Mouse (Mus musculus): ENCODE data around the gene Napsa. TPM values are rescaled to one million over a fixed set of nuclear protein-coding genes. Genes with fewer than 3 reads are reported as not detected.

Gene Napsa
- total RNA-seq, 2 experiments from 2014 or later, result 0.30 TPM; not detected in 1

DNA sequence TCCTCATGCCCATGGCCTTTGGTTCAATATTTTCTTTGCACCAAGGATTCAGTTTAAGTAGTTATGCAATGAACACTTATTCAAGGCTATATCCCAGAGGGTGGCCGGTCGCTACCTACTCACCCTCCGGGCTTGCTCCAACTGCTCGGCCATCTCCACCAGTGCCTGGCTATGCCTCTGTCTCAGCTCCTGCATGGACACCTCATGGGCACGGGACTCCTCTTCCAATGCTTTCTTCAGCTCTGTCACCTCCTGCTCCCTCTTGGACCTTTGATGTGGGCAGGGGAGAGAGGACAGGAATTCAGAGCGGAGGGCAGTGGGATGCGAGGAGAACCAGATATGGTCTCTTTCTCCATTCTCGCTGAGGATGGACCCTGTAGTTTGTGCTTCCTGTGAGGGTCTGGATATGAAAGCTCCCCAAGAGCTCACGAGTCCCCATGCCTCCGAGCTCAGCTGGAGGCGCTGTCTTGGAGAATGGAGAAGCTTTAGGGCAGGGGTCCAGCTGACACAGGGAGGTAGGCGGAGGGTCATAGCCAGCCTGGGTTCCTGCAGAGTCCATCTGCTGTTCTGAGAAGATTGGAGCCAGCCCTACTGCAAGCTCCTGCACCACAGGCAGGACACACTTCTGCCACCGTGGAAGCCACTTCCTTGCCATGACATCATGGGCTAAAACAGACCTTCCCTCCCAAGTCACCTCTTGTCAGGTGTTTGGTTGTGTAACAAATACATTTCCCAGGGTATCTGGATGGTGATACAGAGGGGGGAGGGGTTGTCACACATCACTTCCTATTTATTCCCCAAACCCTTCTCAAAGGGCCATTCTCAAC lies 53.3 kb downstream of the Napsa start:
- no peak for DNase-seq (ENCODE audit: low spot score in 2 of 2)

DNA sequence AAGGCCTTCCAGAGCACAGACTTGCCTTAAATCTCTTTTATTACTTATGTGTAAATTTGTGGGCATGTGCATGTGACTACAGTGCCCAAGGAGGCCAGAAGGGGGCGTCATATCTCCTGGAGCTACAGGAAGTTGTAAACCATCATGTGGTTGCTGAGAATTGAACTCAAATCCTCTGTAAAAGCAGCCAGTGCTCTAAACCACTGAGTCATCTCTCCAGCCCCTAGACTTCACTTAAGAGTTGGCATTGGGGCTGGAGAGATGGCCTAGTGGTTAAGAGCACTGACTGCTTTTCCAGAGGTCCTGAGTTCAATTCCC lies 53.8 kb downstream of the Napsa start:
- no peak for DNase-seq (ENCODE audit: low spot score in 2 of 2)

DNA sequence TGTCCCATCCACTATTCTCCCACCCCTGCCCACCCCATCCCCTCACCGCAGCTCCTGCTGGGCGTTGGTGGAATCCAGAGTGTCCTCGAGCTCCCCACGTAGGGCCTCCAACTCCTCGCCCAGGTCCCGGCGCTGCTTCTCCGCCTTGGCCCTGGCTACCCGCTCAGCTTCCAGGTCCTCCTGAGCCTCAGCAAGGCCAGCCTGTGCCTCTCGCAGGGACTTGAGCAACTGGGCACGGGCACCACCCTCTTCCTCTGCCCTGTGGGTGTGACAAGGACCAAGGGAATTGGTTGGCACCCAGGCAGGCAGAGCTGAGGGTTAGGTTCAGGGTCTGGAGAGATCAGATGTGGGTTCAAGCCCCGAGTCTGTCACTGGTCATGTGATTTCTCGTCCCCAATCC lies 54.8 kb downstream of the Napsa start:
- DNase-seq (ENCODE audit: low spot score in 2 of 2), result no peak

DNA sequence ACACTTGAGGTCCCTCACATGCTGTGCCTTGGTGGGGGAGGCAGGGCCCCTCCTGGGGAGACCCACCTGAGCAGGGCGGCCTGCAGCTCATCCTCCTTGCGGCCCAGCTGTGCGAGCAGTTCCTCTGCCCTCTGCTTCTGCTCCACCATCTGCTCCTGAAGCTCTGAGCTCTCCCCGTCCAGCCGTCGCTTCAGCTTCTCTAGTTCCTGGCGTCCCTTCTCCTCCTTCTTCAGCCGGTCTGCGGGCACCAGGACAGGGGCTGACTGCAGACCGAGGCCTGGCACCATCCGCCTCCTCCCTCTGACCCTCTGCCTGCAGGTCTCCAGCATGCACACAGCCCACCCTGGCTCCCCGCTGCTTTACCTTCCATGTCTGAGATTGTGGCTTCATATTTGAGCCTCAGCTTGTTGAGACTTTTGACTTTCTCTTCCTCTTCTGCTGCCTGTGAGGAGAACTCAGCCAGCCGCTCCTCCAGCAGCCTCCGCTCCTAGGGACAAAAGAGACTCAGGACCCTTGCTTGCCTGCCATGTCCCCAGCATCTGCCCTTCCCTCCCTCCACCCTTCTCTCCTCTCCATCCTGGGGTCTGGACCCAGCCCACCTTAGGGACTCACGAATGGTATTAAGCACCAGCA lies 56.3 kb downstream of the Napsa start:
- DNase-seq (ENCODE audit: low spot score in 2 of 2), result no peak

DNA sequence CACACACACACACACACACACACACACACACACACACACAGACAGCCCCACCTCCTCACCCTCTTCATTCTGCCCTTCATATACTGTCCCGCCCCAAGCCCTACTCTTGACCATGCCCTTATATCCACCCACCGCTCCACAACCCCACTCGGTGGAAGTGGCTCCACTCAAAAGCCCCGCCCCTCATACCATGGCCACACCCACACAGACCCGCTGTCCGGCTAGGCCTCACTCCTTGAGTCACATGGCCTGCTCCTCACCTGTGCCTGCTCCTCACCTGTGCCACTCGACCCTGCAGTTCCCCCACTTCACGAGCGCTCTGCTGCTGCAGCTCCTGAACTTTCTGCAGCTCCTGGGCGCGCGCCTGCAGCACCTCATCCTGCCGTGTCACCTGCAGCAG lies 58.3 kb downstream of the Napsa start:
- DNase-seq (ENCODE audit: low spot score in 2 of 2), result no peak

DNA sequence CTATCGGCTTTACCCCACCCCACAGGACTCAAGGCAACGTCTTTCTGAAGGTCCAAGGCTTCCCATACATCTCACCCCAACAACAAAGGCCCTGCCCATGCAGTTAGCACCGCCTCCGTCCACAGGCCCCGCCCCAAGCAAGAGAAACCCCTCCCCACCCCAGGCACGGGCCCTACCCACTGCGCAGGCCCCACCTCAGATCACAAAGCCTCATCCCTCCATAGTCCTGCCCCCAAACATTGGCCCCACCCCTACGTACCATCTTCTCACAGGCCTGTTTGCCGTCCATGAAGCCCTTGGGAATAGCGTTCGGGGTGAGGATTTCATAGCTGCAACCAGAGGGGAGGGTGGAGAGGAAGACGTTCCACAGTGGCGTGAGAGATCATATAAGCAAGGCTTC lies 60.5 kb downstream of the Napsa start:
- no peak for DNase-seq (ENCODE audit: low spot score in 2 of 2)

DNA sequence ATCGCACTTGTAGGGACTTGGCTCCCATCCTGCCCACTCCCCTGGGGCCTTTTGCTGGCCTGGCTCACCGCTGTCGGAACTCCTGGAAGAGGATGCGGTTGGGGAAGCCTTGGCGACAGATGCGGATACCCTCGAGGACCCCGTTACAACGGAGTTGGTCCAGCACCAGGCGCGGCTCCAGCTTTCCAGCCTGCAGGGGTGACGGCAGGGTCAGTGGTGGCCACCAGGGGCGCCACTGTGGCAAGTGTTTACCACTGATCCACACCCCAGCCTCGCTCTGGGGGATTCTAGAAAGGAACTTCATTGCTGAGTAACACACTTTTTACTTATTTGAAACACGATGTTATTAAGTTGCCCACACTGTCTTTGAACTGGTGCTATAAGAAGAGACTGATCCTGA lies 61.2 kb downstream of the Napsa start:
- DNase-seq (ENCODE audit: low spot score in 2 of 2), result no peak

Small RNAs within 50 kb of the gene (microRNA-seq; reads per million reads assigned to microRNA genes)
- 0.45 to 0.57 reads per million in 2 experiments for gene Mir7053

Other genes with a start within 250 kb of the Napsa start
- gene Syt3, start 188.3 kb upstream of the Napsa start, total RNA-seq (2021), result 10 to 100 TPM; 95.5 to 98.4 TPM
- gene 1700008O03Rik, start 186.6 kb upstream of the Napsa start, total RNA-seq (2021), result 1 to 10 TPM; 2.3 TPM
- 100 to 1,000 TPM; 299 to 301 TPM for gene Lrrc4b, start 143.4 kb upstream of the Napsa start, total RNA-seq (2021)
- gene Aspdh, start 107.0 kb upstream of the Napsa start, total RNA-seq (2021), result 10 to 100 TPM; 15.0 to 15.4 TPM
- 10 to 100 TPM; 60.7 to 64.3 TPM for gene Josd2, start 104.4 kb upstream of the Napsa start, total RNA-seq (2021)
- 100 to 1,000 TPM; 163 to 173 TPM for gene Emc10, start 75.9 kb upstream of the Napsa start, total RNA-seq (2021)
- 10 to 100 TPM; 29.8 to 48.4 TPM for gene Fam71e1, start 75.8 kb upstream of the Napsa start, total RNA-seq (2021)
- gene Mybpc2, start 47.7 kb upstream of the Napsa start, total RNA-seq (2021), result under 1 TPM in 1 of 2 experiments, not detected in 1; 0.10 TPM
- not detected for gene Spib, start 40.3 kb upstream of the Napsa start, total RNA-seq (2021)
- 1 to 10 TPM; 5.8 to 8.8 TPM for gene Pold1, start 23.5 kb upstream of the Napsa start, total RNA-seq (2021)
- 10 to 100 TPM; 58.7 to 63.2 TPM for gene Nr1h2, start 18.4 kb upstream of the Napsa start, total RNA-seq (2021)
- 100 to 1,000 TPM; 146 to 149 TPM for gene Kcnc3, start 18.3 kb downstream of the Napsa start, total RNA-seq (2021)
- gene Myh14, start 98.5 kb downstream of the Napsa start, total RNA-seq (2021), result 10 to 100 TPM; 20.9 to 24.6 TPM
- not detected for gene Izumo2, start 136.4 kb downstream of the Napsa start, total RNA-seq (2021)
- gene Vrk3, start 176.0 kb downstream of the Napsa start, total RNA-seq (2021), result 10 to 100 TPM; 31.8 to 33.4 TPM
- gene Zfp473, start 178.7 kb downstream of the Napsa start, total RNA-seq (2021), result under 1 TPM; 0.24 to 0.25 TPM
- 10 to 100 TPM; 29.6 to 36.7 TPM for gene Nup62, start 243.7 kb downstream of the Napsa start, total RNA-seq (2021)
- gene Il4i1, start 244.0 kb downstream of the Napsa start, total RNA-seq (2021), result 1 to 10 TPM; 1.5 to 1.8 TPM
- 10 to 100 TPM; 27.3 to 28.4 TPM for gene Atf5, start 244.3 kb downstream of the Napsa start, total RNA-seq (2021)